Mouse (Mus musculus) right cerebral cortex, postnatal 14 days (tissue): ENCODE data around the gene Ampd2.

Source experiments
- DNase-seq: peaks from one replicate; pipeline ENCODE4 v3.0.0; 2022

Ampd2 gene

GRCm38 (mm10) chr3:108068826-108069225 is 17.6 kb downstream of the Ampd2 start:
- no peak for DNase-seq

GRCm38 (mm10) chr3:108067370-108067934 is 19.0 kb downstream of the Ampd2 start:
- DNase-seq, result no peak

- DNase-seq, result no peak
Measured at GRCm38 (mm10) chr3:108065551-108065950, 20.9 kb downstream of the Ampd2 start.

GRCm38 (mm10) chr3:108064672-108065071 is 21.8 kb downstream of the Ampd2 start:
- no peak for DNase-seq

DNA sequence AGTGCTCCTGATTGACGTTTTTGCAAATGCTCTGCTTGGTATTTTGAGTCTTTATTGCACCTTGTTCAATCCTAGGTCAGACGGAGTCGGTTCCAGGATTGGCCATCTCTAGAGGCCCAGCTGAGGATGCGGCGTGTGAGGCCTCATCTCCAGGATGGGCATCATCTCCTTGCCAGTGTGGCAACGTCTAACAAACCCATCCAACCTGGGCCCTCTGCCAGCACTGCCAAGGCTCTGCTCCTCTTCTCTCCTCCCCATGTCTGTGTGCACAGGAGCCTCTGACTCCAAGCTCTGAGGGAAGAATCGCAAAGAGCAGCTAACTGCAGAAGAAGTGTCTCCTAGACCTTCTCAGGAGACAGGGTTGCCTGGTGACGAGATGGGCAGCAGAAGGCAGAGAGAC is 23.8 kb downstream of the Ampd2 start:
- no peak for DNase-seq

GRCm38 (mm10) chr3:108061420-108061819 is 25.0 kb downstream of the Ampd2 start:
- DNase-seq, result peak; percentile 54

- no peak for DNase-seq
Measured at GRCm38 (mm10) chr3:108050493-108050892, 36.0 kb downstream of the Ampd2 start.

DNA sequence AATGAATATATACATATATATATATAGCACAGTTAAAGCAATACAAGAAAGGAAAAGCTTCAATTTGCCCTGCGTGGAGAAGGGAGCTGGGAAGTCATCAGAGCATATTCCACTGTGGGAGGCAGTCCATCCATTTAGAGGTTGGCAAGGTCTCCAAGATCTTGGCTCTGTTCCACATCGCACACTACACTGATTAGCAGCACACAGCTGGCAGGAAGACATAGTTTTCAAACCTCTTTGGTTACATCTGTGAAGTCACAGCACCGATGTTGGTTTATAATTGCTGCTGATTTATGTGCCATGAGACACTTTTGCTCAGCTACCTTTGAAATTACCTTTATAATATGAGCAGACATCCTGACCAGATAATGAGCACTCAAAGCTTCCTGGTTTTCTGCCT is 38.1 kb downstream of the Ampd2 start:
- DNase-seq, result no peak

DNA sequence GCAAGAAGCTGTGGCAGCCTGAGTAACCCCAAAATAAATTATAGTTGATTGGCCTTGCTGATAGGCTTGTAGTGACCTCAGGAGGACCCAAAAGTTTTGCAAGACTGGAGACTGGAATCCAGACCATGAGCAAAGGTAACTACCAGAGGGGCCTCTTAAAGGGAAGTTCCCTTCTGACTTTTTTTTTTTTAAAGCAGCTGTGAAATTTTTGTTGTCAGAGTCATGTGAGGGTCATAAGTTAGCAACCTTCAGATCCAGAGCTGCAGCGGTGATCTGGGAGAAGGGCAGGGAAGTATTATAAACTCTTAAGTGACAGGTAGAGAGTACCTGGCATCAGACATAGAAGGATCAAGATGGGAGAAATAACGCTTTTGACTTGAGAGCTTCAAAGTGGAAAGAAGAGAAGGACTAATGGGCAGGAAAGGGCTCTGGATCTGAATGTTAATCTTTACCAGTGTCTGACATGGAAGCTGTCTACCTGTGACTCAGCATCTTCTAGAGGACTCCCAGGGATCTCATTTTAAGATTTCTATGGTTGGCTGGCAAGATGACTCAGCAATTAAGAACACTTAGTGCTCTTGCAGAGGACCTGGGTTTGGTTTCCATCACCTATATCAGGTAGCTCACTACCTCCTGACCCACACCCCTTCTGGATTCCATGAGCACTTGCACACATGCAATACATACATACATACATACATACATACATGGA is 39.4 kb downstream of the Ampd2 start:
- no peak for DNase-seq

- peak; percentile 79 for DNase-seq
Measured at GRCm38 (mm10) chr3:108044394-108045140, 41.9 kb downstream of the Ampd2 start, which contains the start of gene Gstm4. TSS of gene Gstm4 (minus strand) at chr3:108044894.

GRCm38 (mm10) chr3:108033156-108033555 is 53.3 kb downstream of the Ampd2 start:
- DNase-seq, result no peak

DNA sequence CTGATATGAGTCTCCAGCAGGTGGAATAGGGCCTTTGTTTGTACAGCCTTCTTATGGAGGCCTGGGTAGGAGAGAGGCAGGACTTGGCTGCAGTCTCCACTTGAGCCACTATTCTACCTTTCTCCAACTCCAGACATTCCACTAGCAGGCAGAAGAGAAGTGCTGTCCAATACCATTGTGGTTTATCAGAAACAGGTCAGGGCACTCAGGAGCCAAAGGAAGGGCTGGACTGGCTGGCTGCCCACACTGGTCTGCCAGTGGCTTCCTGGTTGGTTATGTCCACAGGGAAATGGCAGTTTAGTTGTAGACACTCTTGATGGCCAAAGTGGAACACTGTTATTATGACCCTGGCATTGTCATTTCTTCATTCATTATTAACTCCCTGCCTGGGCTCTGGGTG is 54.3 kb downstream of the Ampd2 start:
- no peak for DNase-seq

- DNase-seq, result no peak
Measured at GRCm38 (mm10) chr3:108028641-108029365, 57.6 kb downstream of the Ampd2 start.

DNA sequence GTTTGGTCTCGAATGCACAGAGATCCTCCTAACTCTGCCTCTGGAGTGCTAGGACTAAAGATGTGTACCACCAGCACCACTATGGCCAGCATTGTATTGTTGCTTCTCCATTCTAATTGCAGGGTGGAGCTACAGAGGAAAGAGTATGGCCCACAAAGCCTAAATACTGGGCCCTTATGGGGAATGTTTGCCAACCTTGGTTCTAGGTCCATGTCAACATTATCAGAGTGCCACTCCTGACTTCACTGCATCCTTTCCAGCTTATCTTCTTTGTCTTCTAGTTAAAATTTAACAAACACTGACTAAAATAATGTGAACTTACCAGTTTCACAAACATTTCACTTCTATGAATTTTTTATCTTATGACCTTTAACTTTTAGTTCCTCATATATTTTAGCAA is 59.9 kb downstream of the Ampd2 start:
- no peak for DNase-seq

DNA sequence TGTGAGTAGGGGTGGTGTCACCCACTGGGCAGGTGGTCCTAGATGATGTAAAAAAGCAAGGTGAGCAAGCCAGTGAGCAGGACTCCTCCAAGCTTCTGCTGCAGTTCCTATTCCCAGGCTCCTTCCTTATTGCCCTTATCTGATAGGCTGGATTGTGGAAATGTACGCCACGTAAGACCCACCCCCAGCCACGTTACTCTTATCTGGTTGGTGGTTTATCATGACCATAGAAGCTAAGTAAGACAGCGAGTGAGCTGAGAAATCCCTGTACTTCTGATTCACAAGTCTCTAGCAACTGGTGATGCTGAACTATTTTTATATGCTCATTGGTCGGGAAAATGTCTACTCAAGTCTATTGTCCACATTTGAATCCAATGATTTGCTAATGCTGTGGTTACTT is 60.4 kb downstream of the Ampd2 start:
- DNase-seq, result no peak

GRCm38 (mm10) chr3:108025318-108025717 is 61.1 kb downstream of the Ampd2 start:
- DNase-seq, result no peak
